Mouse (Mus musculus) layer of hippocampus, postnatal 25 days (tissue): ENCODE data around the gene Bpifb1. TPM values are rescaled to one million over a fixed set of nuclear protein-coding genes. Genes with fewer than 3 reads are reported as not detected.
A peak's percentile ranks its signal among the peaks of the same experiment; 100 is the strongest.
"Not testable (repeated sequence)": the region's sequence is repeated elsewhere in the genome, so short reads cannot be mapped to it uniquely, and the experiment has no call there.

Experiments used
- DNase-seq, 2 experiments: peaks; one replicate each; pipeline ENCODE4 v3.0.0; 2022; ENCODE audit warnings: mixed read lengths in 2 of 2, low spot score in 1 of 2; ENCODE audit errors: extremely low spot score in 1 of 2
- total RNA-seq, 2 experiments: library from RNA; stranded (reverse); gene quantifications; 2 replicates each; pipeline ENCODE4 v1.2.3; 2021

The Bpifb1 gene
- total RNA-seq, 2 experiments from 2014 or later, result 0.14 to 0.42 TPM

DNA sequence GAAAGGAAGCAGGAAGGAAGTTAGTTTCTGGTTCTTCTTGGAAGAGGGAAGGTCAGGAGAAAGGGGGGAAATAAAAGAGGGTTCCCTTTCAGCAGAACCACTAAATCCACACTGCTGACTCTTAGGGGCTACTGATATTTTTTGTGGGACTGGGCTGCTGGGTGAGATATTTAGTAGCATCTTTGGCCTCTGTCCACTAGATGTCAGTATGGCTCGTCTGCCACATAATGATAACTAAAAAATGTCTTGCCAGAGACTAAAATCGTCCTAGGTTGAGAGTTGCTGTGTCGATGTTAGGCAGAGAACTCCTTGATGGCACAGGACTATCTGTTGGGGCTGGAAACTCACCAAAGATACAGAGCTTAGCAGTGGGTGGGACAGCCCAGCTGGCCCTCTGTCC lies 18.5 kb downstream of the Bpifb1 start:
- DNase-seq, result no peak

DNA sequence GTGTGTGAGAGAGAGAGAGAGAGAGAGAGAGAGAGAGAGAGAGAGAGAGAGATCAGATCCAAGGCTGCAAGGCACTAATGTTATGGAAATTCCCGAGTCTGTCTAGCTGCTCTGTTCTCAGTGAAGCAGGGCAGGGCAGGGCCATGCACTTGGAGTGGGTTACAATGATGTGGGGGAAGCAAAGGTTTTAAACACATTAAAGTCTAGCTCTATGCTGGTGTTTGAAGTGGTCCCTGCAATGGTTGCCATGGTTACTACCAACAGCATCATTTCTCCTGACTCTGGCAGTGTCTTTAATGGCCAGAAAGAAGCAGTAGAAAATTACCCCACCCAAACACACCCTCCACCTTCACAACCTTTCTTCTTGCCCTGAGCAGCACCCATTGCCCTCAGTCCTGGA lies 20.5 kb downstream of the Bpifb1 start:
- no peak for DNase-seq

DNA sequence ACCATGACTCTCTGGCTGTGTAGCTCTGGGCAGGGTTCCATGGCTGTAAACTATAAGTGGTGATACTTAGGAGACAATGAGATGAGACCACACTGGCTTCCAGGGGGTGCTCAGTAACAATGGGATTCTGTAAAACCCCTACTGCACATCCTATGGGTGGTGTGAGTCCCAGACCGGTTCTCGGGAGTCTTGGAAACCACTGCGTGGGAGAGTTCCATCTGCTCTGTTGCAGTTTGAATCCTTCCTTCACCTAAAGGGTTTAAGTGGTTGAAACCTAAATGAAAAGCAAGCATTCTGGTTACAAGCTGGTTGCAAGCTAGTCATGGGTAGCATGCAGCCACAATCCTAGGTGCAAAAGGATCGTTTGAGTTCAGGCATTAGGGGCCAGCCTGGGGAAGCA lies 21.3 kb downstream of the Bpifb1 start:
- peak in 1 of 2 experiments; percentile 21 for DNase-seq

DNA sequence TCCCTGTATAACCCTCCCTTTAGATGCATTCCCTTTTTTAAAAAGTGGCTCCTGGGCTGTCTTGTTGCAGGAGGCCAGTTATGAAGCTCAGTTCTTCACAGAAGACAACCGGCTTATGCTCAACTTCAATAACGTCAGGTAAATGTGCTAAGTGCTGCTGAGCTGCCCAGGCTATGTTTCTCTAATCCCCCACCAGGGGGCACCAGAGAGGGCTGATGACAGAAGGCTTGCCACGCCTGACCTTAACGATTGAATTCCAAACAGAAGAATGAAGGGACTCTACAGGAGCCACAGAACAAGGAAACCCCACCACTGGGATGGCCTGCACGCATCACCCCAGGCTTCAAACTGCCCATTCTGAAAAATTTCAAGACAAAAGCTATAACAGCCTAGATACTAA lies 24.6 kb downstream of the Bpifb1 start:
- peak; percentile 57 to 88 for DNase-seq

DNA sequence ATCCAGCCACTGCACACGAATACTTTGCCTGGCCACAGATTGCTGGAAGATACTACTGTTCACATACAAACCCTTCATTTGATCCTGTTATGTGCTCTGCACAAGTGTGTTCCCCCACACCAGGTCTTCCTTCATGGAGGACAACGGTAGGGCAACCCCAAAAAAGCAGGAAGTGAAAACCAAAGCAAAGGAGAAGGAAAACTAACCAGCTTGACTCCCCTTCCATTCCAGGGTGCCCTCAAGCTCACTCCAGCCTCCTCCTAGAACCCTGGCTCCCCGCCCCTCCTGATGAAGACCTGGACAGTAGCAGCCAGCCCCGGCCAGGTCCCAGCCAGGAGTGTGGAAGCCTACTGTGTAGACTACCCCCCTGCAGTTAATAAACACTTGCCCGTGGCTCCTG lies 29.3 kb downstream of the Bpifb1 start:
- DNase-seq, result no peak

DNA sequence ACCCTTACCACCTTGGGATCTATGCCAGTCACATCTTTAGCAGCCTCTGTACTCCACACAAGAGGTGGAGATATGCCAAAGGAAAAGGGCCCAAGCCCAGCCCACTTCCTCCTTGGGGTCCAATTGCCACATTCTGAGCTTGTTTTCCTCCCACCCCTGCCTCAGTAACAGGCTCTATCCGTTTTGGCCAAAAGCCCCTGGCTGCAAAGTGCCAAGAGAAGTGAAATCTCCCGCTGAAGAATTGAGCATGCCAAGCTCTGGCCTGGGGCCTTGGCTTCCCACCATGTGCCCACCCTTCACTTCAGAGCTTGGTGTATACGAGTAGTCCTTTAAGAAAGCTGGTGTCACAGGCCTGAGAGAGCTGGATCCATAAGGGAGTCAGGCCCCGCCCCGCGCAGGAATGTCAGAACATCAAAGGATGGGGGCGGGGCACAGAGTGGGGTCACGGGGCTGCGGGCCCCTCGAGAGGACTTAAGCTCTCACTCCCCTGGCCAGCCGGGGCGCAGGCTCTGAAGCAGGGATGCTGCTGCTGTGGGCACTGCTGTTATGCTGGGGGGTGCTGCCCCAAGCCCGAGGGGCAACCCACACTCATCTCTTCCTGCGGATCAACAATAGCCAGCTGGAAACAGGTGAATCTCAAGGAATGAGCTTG lies 32.8 kb downstream of the Bpifb1 start, which contains the start of gene Bpifb5:
Gene Bpifb5, plus strand, starts transcription at position 478 of the 652 bp plus-strand sequence.
- no peak for DNase-seq

DNA sequence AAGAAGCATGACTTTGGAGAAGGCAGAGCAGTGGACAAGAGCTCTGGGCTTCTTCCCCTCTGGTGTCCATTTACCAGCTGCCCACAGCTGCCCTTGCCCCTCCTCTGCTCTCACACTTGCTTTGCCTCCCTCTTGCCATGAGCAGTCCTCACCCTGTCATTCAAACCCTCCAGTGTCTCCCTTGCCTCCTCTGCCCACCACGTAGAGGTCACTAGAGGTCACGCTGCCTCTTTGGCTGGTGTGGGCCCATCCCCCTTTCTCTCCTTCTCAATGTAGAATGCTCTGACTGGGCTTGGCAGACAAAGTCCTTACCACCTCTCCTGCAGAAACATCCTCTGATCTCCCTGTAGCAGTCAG lies 33.3 kb downstream of the Bpifb1 start:
- no peak for DNase-seq

DNA sequence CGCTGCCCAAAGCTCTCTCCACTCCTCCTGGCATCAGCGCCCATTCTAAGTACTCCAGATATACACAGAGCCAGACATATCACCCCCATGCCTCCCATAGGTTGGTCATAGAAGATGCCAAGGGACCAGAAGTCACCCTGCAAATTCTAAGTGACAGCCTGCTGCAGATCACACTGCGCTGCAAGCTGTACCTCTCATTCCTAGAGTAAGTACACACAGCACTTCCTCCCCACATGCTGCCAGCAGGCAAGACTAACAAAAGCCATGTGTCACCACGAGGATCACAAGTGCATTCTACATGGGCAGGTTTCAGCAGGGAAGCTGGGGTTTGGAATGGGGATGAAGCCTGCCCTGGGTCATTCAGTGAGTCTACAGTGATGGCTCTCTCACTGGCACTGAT lies 36.4 kb downstream of the Bpifb1 start:
- no peak for DNase-seq

DNA sequence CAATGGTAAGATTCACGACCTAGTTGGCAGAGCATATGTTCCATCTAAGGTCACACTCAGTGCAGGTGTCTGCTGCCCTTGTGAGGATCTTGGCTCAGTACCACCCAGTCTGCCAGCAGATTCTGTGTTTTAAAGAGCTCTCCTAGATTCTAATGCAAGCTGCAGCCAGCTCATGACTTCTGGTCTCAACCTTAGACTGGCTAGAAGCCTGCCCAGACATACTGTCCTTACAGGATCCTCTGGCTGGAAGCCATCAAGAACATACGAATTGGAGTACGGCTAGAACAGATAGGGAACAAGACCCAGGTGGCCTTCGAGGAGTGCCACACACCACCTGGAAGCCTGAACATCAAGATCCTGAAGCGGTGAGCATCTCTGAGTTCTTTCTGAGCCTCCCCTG lies 37.2 kb downstream of the Bpifb1 start:
- DNase-seq, result no peak

DNA sequence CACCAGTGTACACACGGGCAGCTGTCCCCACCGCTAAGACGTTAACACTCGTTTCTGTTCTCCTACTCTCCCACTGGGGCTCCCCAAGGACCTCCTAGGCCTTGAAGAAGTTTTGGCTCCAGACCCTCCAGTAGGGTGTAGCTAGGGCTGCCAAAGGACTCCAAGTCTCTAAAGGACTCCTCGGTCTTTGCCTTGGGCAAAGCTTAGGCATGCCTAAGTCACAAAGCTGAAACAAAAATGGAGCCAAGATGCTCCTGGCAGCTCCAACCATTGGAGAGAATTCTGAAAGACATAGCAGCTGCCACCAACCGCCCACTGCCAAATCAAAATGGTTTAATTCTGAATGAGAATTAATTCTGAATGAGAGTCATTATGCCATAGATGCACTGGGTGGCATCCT lies 42.8 kb downstream of the Bpifb1 start:
- peak in 1 of 2 experiments; percentile 24 for DNase-seq

DNA sequence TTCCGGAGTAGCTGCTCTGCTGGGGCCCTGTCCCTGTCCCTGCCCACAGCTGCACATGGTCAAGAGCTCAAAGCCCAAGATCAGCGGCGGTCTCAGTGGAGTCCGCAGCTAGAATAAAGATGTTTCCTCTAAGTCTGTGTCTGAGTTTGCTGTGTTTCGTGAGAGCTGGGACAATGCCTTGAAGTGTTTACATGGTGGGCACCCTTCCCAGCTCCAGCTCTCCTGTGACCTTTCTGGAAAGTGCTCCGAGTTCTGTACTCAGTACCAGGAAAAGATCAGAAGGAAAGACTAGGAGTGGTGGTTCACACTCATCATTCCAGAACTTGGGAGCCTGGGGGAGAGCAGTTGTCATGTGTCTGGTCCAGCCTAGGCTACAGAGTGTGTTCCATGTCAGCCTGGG lies 50.2 kb downstream of the Bpifb1 start:
- DNase-seq, result no peak

DNA sequence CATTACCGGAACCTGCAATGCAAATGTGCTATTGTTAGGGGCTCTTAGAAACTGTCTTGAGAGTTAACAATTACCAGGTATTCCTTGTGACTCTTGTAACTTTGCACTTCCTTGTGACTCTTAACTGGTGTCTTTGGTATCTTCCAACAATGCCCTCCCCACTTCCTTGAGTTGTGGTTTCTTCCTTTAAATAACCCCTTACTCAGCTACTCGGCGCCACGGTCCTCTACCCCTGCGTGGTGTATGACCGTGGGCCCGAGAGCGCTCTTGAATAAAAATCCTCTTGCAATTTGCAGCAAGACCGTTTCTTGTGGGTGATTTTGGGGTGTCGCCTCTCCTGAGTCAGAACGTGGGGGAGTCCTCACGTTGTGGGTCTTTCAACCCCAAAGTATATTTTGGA lies 52.1 kb downstream of the Bpifb1 start:
- DNase-seq, result not testable (repeated sequence)

DNA sequence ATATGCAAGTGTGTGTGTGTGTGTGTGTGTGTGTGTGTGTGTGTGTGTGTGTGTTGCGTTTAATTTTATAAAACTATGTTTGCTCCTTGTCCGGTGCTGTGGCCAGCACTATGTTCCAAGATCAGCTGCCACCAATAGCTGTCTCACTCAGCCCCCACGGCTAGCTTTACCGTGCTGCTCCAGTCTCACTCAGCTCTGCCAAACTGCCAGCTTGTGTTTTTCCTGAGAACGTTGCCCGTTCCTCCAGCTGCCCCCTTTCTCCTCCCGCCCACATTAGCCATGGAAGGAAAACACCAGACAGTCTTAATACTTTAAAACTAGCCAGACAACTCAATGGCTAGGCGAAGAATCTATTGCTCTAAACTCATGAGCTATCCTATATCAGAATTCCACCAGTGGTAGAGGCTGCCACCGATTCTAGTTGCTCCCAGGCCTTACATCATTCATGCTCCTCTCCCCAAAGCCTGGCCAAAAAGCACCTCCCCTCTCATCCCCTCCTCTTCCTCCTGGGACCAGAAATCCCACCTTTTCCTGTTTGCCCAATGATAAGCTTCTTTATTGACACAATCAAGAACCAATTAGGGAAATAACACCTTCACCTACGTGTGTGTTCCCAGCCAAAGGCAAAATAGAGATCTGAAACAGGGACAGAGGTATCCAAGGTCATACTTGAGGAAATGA lies 52.9 kb downstream of the Bpifb1 start:
- DNase-seq, result peak in 1 of 2 experiments; percentile 29

DNA sequence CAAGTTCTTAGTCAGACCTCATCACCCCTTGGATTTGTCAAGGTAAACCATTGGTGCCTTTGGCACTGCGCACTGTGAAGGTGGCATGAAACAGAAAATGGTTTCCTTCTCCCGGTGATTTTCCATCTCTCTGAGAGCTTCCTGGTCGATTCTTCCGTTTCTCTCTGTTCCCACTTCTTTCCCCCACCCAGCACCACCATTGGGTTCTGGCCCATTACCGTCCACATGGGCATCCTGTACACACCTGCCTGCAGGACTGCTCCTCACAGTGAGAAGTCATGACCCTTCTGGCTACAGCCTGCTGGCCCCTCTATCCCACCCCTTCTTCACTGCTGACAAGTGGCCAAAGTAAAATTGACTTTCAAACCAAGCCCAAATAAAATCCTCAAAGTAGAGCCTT lies 54.7 kb downstream of the Bpifb1 start:
- no peak for DNase-seq

DNA sequence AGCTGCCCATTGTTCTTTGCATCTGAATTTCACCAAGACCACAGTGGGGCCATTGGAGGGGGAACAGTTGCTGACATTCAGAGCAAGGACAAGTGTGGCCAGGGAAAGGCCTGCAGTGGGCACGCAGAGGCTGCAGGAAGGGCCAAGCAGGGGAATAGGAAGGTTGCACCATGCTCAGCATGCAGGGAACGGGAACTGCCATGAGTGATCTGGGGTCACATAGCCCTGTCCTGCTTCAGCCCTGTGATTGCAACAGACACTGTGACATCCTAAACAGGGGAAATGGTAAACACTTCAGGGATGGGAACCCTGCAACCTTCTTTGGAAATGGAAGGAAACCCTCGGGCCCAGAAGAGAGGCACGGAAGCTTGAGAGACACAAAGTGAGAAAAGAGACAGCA lies 64.6 kb downstream of the Bpifb1 start:
- DNase-seq, result not testable (repeated sequence)

DNA sequence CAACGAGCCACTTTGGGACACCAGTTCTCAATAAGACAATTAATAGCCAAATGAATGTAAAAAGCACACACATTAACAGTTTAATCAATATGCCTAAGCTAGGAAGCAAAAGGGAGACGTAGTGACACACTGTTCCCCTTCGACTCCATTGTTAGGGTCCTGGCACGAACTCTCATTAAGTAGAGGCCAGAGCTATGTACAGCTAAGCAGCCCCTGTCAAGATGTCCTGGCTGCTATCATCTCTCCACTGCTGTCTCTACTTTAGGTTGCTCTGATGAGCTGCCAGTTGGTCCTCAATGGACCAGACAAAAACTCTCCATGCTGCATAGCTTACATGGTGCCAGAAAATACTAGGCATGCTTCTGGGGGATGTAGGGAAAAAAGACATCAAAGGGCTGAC lies 65.2 kb downstream of the Bpifb1 start:
- DNase-seq, result no peak

DNA sequence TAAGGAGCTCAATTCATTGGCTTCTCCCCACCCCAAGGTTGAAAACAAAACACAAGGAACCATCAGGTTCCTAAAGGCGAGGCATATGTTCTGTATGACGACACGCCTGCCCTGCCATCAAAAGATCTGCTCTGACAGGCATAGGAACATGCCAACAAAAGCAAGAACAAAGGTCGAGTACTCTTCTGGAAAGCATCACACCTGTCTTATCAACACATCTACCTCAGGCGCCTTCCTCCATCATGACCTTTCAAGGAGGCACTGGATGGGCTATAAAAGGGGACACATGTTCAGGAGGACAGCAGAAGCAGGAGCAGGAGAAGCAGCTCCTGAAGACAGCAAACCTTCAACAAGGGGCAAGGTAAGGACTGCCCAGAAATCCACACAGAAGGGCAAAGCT lies 66.9 kb downstream of the Bpifb1 start, which contains the start of gene Bpifb9a:
Gene Bpifb9a, plus strand, starts transcription at position 301 of the 400 bp plus-strand sequence.
- DNase-seq, result not testable (repeated sequence)

DNA sequence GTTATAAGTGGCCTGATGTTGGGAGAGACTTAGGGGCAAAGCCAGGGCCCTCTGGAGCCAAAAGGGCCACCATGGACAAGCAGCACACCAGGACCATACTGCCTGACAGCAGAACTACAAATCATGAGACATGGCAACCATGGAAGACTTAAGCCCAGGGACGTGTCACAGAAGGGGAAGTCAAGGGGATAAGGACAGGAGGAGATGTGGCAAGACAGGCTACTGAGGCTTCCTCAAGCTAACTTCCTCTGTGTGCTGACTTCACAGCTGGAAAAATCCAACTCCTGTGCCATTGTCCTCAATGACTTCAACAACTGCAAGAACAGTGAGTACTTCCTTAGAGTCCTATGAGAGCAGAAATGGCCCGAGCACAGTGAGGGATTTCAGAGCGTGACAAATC lies 73.8 kb downstream of the Bpifb1 start:
- not testable (repeated sequence) for DNase-seq
